Mouse (Mus musculus) spleen, adult 2 months (tissue): Measurements from ENCODE around the gene Ccdc162.

Source experiments
- CTCF ChIP-seq: fragments of 200-500 bp; IDR thresholded peaks from 2 replicates; pipeline ENCODE4 v1.5.1; 2011; ENCODE audit warnings: mild to moderate bottlenecking, inconsistent platforms; ENCODE audit not compliant: insufficient read depth, insufficient read length, insufficient replicate concordance; ENCODE audit errors: extremely low read depth
- POLR2A ChIP-seq: fragments of 200-500 bp; IDR thresholded peaks from 2 replicates; pipeline ENCODE4 v1.6.1; 2011; ENCODE audit warnings: low read depth, low read length, inconsistent platforms

DNA sequence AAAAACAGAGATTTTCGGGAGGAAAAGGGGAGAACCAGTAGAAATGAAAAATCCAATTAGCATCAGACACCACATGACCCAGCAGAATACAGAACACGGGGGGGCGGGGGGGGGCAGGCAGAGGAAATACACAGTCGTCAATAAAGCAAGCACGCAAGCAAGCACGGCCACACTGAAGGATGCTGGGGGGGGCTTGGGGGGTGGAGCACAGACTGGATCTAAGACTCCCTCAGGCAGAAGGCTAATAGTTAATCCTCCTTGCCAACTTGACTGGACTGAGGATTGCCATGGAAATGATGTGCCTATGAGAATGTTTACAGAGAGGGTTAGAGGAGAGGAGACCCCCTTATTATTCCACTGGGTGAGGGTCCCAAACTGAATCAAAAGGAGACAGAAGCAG is 19.0 kb upstream of the Ccdc162 start:
- TF ChIP-seq CTCF (no peak), POLR2A (no peak)
